Mouse (Mus musculus): ENCODE data around the gene Mroh2a.

DNA sequence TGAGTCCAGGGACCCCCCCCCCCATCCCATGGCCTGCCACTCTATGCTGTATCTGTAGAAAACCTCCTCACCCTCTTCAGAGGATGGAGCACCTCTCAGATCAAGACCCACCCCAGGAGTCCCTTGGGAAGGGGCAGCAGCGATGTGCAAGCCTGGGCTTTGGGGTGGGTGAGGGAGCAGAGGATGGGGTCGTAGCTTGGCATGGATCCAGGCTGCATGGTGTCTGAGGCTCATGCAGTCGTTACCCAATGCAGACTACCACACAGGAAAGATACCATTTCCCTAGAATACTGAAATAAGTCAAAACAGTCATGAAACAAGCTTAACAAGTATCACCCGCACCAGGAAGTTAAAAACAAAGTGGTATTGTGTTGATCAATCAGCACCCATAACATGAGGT is 21.9 kb downstream of the Mroh2a start:
- no peak for TF ChIP-seq POLR2A (IDR thresholded peaks at IDR 0.05; ENCODE audit: extremely low read depth, insufficient read depth, low read length)
- TF ChIP-seq CTCF (IDR thresholded peaks at IDR 0.05; ENCODE audit: extremely low read depth, insufficient read depth, low read length), result no peak

All from cortical plate, adult 2 months (tissue).